Mouse (Mus musculus): ENCODE results near the gene Syne1. TPM values are rescaled to one million over a fixed set of nuclear protein-coding genes. Genes with fewer than 3 reads are reported as not detected.

Gene Syne1
- polyA plus RNA-seq, 1 experiment from 2014 or later: 17.8 TPM

- no peaks in the 10 kb centered on the region for H3K9me3 ChIP-seq (ENCODE audit: control insufficient read depth, low read length)
- H3K4me2 ChIP-seq (ENCODE audit: low read length): no peak overlapping the region
- H3K36me3 ChIP-seq (ENCODE audit: control insufficient read depth, insufficient read depth, low read length): no peaks in the 10 kb centered on the region
- no peak for ATAC-seq (ENCODE audit: low FRiP score, low TSS enrichment)
- no peaks in the 10 kb centered on the region for H3K27me3 ChIP-seq (ENCODE audit: control insufficient read depth, insufficient read depth, low read length)
- no peak overlapping the region for H3K9ac ChIP-seq (replicated peaks; ENCODE audit: low read length)
- DNase-seq: no peak
- no peak overlapping the region for H3K4me3 ChIP-seq (replicated peaks; ENCODE audit: low read depth, low read length)
- 87% methylated on average over 8 of the region's 8 CpGs for WGBS
- H3K4me1 ChIP-seq (ENCODE audit: control insufficient read depth, insufficient read depth, low read length): no peaks in the 10 kb centered on the region
- no peak overlapping the region for H3K27ac ChIP-seq (replicated peaks; ENCODE audit: low read depth, low read length)
Observed at GRCm38 (mm10) chr10:5072054-5072453, 479.2 kb downstream of the Syne1 start.

GRCm38 (mm10) chr10:5070941-5071231 is 480.4 kb downstream of the Syne1 start:
- H3K27ac ChIP-seq (replicated peaks; ENCODE audit: low read depth, low read length): no peak overlapping the region
- H3K9ac ChIP-seq (replicated peaks; ENCODE audit: low read length): no peak overlapping the region
- H3K36me3 ChIP-seq (ENCODE audit: control insufficient read depth, insufficient read depth, low read length): no peaks in the 10 kb centered on the region
- ATAC-seq (ENCODE audit: low FRiP score, low TSS enrichment): no peak
- no peaks in the 10 kb centered on the region for H3K9me3 ChIP-seq (ENCODE audit: control insufficient read depth, low read length)
- no peaks in the 10 kb centered on the region for H3K27me3 ChIP-seq (ENCODE audit: control insufficient read depth, insufficient read depth, low read length)
- DNase-seq: no peak
- H3K4me3 ChIP-seq (replicated peaks; ENCODE audit: low read depth, low read length): no peak overlapping the region
- no peaks in the 10 kb centered on the region for H3K4me1 ChIP-seq (ENCODE audit: control insufficient read depth, insufficient read depth, low read length)
- no peak overlapping the region for H3K4me2 ChIP-seq (ENCODE audit: low read length)
- 86% methylated on average over 3 of the region's 3 CpGs for WGBS

GRCm38 (mm10) chr10:5070168-5070940 is 480.9 kb downstream of the Syne1 start:
- H3K4me1 ChIP-seq (ENCODE audit: control insufficient read depth, insufficient read depth, low read length): no peaks in the 10 kb centered on the region
- no peak for DNase-seq
- no peak overlapping the region for H3K4me3 ChIP-seq (replicated peaks; ENCODE audit: low read depth, low read length)
- no peaks in the 10 kb centered on the region for H3K27me3 ChIP-seq (ENCODE audit: control insufficient read depth, insufficient read depth, low read length)
- no peaks in the 10 kb centered on the region for H3K9me3 ChIP-seq (ENCODE audit: control insufficient read depth, low read length)
- WGBS: 88% methylated on average over 11 of the region's 11 CpGs
- H3K36me3 ChIP-seq (ENCODE audit: control insufficient read depth, insufficient read depth, low read length): no peaks in the 10 kb centered on the region
- no peak overlapping the region for H3K9ac ChIP-seq (replicated peaks; ENCODE audit: low read length)
- H3K4me2 ChIP-seq (ENCODE audit: low read length): no peak overlapping the region
- H3K27ac ChIP-seq (replicated peaks; ENCODE audit: low read depth, low read length): no peak overlapping the region
- no peak for ATAC-seq (ENCODE audit: low FRiP score, low TSS enrichment)

GRCm38 (mm10) chr10:5068676-5069265 is 482.5 kb downstream of the Syne1 start, which contains the start of gene Gm10097:
Gene Gm10097 (plus strand): TSS chr10:5069192.
- H3K4me2 ChIP-seq (ENCODE audit: low read length): no peak within 1 kb of the TSS
- H3K27ac ChIP-seq (replicated peaks; ENCODE audit: low read depth, low read length): no peak within 1 kb of the TSS
- no peaks in the 10 kb centered on the region for H3K9me3 ChIP-seq (ENCODE audit: control insufficient read depth, low read length)
- H3K4me3 ChIP-seq (replicated peaks; ENCODE audit: low read depth, low read length): no peak within 1 kb of the TSS
- no peak for ATAC-seq (ENCODE audit: low FRiP score, low TSS enrichment)
- no peaks in the 10 kb centered on the region for H3K27me3 ChIP-seq (ENCODE audit: control insufficient read depth, insufficient read depth, low read length)
- H3K4me1 ChIP-seq (ENCODE audit: control insufficient read depth, insufficient read depth, low read length): no peaks in the 10 kb centered on the region
- WGBS: 83% methylated on average over 14 of the region's 14 CpGs
- no peak within 1 kb of the TSS for H3K9ac ChIP-seq (replicated peaks; ENCODE audit: low read length)
- no peaks in the 10 kb centered on the region for H3K36me3 ChIP-seq (ENCODE audit: control insufficient read depth, insufficient read depth, low read length)
- no peak for DNase-seq

GRCm38 (mm10) chr10:5067113-5067512 is 484.2 kb downstream of the Syne1 start:
- Histone ChIP-seq H3K27me3 (ENCODE audit: control insufficient read depth, insufficient read depth, low read length) (no peaks in the 10 kb centered on the region), H3K27ac (replicated peaks; ENCODE audit: low read depth, low read length) (no peak overlapping the region), H3K4me3 (replicated peaks; ENCODE audit: low read depth, low read length) (no peak overlapping the region), H3K9ac (replicated peaks; ENCODE audit: low read length) (no peak overlapping the region), H3K36me3 (ENCODE audit: control insufficient read depth, insufficient read depth, low read length) (no peaks in the 10 kb centered on the region), H3K4me2 (ENCODE audit: low read length) (no peak overlapping the region), H3K9me3 (ENCODE audit: control insufficient read depth, low read length) (no peaks in the 10 kb centered on the region), H3K4me1 (ENCODE audit: control insufficient read depth, insufficient read depth, low read length) (no peaks in the 10 kb centered on the region)
- DNase-seq: no peak
- WGBS: 91% methylated on average over 3 of the region's 3 CpGs
- no peak for ATAC-seq (ENCODE audit: low FRiP score, low TSS enrichment)

GRCm38 (mm10) chr10:5059983-5060382 is 491.3 kb downstream of the Syne1 start:
- no peak overlapping the region for H3K4me3 ChIP-seq (replicated peaks; ENCODE audit: low read depth, low read length)
- H3K9me3 ChIP-seq (ENCODE audit: control insufficient read depth, low read length): no peaks in the 10 kb centered on the region
- DNase-seq: no peak
- H3K27ac ChIP-seq (replicated peaks; ENCODE audit: low read depth, low read length): no peak overlapping the region
- no peaks in the 10 kb centered on the region for H3K36me3 ChIP-seq (ENCODE audit: control insufficient read depth, insufficient read depth, low read length)
- H3K4me2 ChIP-seq (ENCODE audit: low read length): no peak overlapping the region
- no peak for ATAC-seq (ENCODE audit: low FRiP score, low TSS enrichment)
- no peak overlapping the region for H3K9ac ChIP-seq (replicated peaks; ENCODE audit: low read length)
- H3K27me3 ChIP-seq (ENCODE audit: control insufficient read depth, insufficient read depth, low read length): no peaks in the 10 kb centered on the region
- H3K4me1 ChIP-seq (ENCODE audit: control insufficient read depth, insufficient read depth, low read length): no peaks in the 10 kb centered on the region
- WGBS: 86% methylated on average over 2 of the region's 2 CpGs

- no peak overlapping the region for H3K4me2 ChIP-seq (ENCODE audit: low read length)
- DNase-seq: no peak
- no peak for ATAC-seq (ENCODE audit: low FRiP score, low TSS enrichment)
- no peak overlapping the region for H3K9ac ChIP-seq (replicated peaks; ENCODE audit: low read length)
- no peak overlapping the region for H3K4me3 ChIP-seq (replicated peaks; ENCODE audit: low read depth, low read length)
- H3K4me1 ChIP-seq (ENCODE audit: control insufficient read depth, insufficient read depth, low read length): no peaks in the 10 kb centered on the region
- H3K36me3 ChIP-seq (ENCODE audit: control insufficient read depth, insufficient read depth, low read length): no peaks in the 10 kb centered on the region
- no peak overlapping the region for H3K27ac ChIP-seq (replicated peaks; ENCODE audit: low read depth, low read length)
- H3K9me3 ChIP-seq (ENCODE audit: control insufficient read depth, low read length): no peaks in the 10 kb centered on the region
- H3K27me3 ChIP-seq (ENCODE audit: control insufficient read depth, insufficient read depth, low read length): no peaks in the 10 kb centered on the region
- 89% methylated on average over 2 of the region's 2 CpGs for WGBS
Observed at GRCm38 (mm10) chr10:5058876-5059275, 492.4 kb downstream of the Syne1 start.

GRCm38 (mm10) chr10:5057661-5058060 is 493.6 kb downstream of the Syne1 start:
- H3K4me2 ChIP-seq (ENCODE audit: low read length): no peak overlapping the region
- no peaks in the 10 kb centered on the region for H3K4me1 ChIP-seq (ENCODE audit: control insufficient read depth, insufficient read depth, low read length)
- WGBS: 96% methylated on average over 15 of the region's 15 CpGs
- H3K36me3 ChIP-seq (ENCODE audit: control insufficient read depth, insufficient read depth, low read length): no peaks in the 10 kb centered on the region
- H3K9ac ChIP-seq (replicated peaks; ENCODE audit: low read length): no peak overlapping the region
- H3K27me3 ChIP-seq (ENCODE audit: control insufficient read depth, insufficient read depth, low read length): no peaks in the 10 kb centered on the region
- ATAC-seq (ENCODE audit: low FRiP score, low TSS enrichment) (no peak), DNase-seq (no peak)
- no peaks in the 10 kb centered on the region for H3K9me3 ChIP-seq (ENCODE audit: control insufficient read depth, low read length)
- no peak overlapping the region for H3K4me3 ChIP-seq (replicated peaks; ENCODE audit: low read depth, low read length)
- H3K27ac ChIP-seq (replicated peaks; ENCODE audit: low read depth, low read length): no peak overlapping the region

GRCm38 (mm10) chr10:5056940-5057339 is 494.3 kb downstream of the Syne1 start:
- Histone ChIP-seq H3K4me1 (ENCODE audit: control insufficient read depth, insufficient read depth, low read length) (no peaks in the 10 kb centered on the region), H3K4me3 (replicated peaks; ENCODE audit: low read depth, low read length) (no peak overlapping the region), H3K9ac (replicated peaks; ENCODE audit: low read length) (no peak overlapping the region), H3K27ac (replicated peaks; ENCODE audit: low read depth, low read length) (no peak overlapping the region), H3K9me3 (ENCODE audit: control insufficient read depth, low read length) (no peaks in the 10 kb centered on the region), H3K4me2 (ENCODE audit: low read length) (no peak overlapping the region), H3K27me3 (ENCODE audit: control insufficient read depth, insufficient read depth, low read length) (no peaks in the 10 kb centered on the region), H3K36me3 (ENCODE audit: control insufficient read depth, insufficient read depth, low read length) (no peaks in the 10 kb centered on the region)
- 50% methylated on average over 3 of the region's 3 CpGs for WGBS
- DNase-seq (no peak), ATAC-seq (ENCODE audit: low FRiP score, low TSS enrichment) (no peak)
